Mouse (Mus musculus): ENCODE results near the gene Gm2026. TPM values are rescaled to one million over a fixed set of nuclear protein-coding genes. Genes with fewer than 3 reads are reported as not detected.
"Not testable (repeated sequence)": the region's sequence is repeated elsewhere in the genome, so short reads cannot be mapped to it uniquely, and the experiment has no call there.

Gm2026 gene
- 19.1 and 22.2 TPM in 2 replicates for polyA plus RNA-seq (2016; fragmentation: Nextera tagmentation; extraction: Ambion mirVana)

DNA sequence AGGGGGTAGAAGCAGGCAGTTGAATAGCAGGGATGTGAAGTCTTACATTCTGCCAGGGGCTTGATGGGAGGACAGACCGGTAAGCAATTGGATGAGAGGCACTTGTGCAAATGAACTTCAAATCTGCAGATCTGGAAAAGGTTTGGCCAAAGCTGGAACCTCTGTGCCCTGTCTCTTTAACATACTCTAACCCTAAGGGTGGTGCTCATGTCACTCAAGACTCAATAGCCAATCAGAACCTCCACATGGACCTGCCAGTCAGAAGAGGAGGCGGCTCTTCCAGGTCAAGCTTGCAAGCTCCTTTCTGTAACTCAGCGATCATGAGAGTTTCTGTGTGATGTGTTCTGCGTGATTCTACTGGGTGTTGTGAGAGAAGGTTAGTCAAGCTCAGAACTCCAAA lies at the start of gene Gm2026:
Gm2026 (plus strand) TSS at position 301 of the 400 bp plus-strand sequence.
- not testable (repeated sequence) for H3K4me3 ChIP-seq; H3K36me3 ChIP-seq; H3K9ac ChIP-seq; ATAC-seq (ENCODE audit: low FRiP score, low read depth); H3K9me3 ChIP-seq; H3K4me2 ChIP-seq (replicated peaks); H3K27me3 ChIP-seq (replicated peaks); H3K4me1 ChIP-seq; H3K27ac ChIP-seq
- WGBS, result no CpG with 5 or more reads among the region's 4 CpGs

DNA sequence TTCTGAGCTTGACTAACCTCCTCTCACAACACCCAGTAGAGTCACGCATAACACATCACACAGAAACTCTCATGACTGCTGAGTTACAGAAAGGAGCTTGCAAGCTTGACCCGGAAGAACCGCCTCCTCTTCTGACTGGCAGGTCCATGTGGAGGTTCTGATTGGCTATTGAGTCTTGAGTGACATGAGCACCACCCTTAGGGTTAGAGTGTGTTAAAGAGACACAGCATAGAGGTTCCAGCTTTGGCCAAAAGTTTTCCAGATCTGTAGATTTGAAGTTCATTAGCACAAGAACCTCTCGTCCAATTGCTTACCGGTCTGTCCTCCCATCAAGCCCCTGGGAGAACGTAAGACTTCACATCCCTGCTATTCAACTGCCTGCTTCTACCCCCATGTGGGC lies 34.1 kb upstream of the Gm2026 start, which contains the start of gene Zfp966:
Zfp966 (minus strand) TSS at position 101 of the 400 bp plus-strand sequence.
- H3K36me3 ChIP-seq; H3K9ac ChIP-seq; ATAC-seq (ENCODE audit: low FRiP score, low read depth); H3K27me3 ChIP-seq (replicated peaks); H3K9me3 ChIP-seq; H3K4me1 ChIP-seq; H3K27ac ChIP-seq; H3K4me3 ChIP-seq; H3K4me2 ChIP-seq (replicated peaks): not testable (repeated sequence)
- no CpG with 5 or more reads among the region's 6 CpGs for WGBS

Other genes with a start within 250 kb of the Gm2026 start
- not detected in 2 replicates for gene Gm2007, start 223.8 kb upstream of the Gm2026 start, polyA plus RNA-seq (2016; fragmentation: Nextera tagmentation; extraction: Ambion mirVana)
- 6.6 TPM in 1 of 2 replicates, not detected in the other for gene Gm14288, start 164.2 kb upstream of the Gm2026 start, polyA plus RNA-seq (2016; fragmentation: Nextera tagmentation; extraction: Ambion mirVana)
- gene Gm6710, start 96.1 kb upstream of the Gm2026 start, polyA plus RNA-seq (2016; fragmentation: Nextera tagmentation; extraction: Ambion mirVana), result 21.1 and 22.4 TPM in 2 replicates
- 3.0 and 3.4 TPM in 2 replicates for gene Zfp966, start 34.2 kb upstream of the Gm2026 start, polyA plus RNA-seq (2016; fragmentation: Nextera tagmentation; extraction: Ambion mirVana)
- 0.43 and 0.68 TPM in 2 replicates for gene Gm2004, start 184.5 kb downstream of the Gm2026 start, polyA plus RNA-seq (2016; fragmentation: Nextera tagmentation; extraction: Ambion mirVana)

Data from neural tube, embryonic 12.5 days (tissue).